Mouse (Mus musculus) splenic B cell, adult 2 months (primary cell): ENCODE data around the gene Ptprd.

ENCODE experiments used
- DNase-seq: peaks from one replicate; pipeline ENCODE4 v3.0.0-alpha.2; 2011; ENCODE audit warnings: low read depth, low spot score
- H3K27me3 ChIP-seq: 2 replicates; pipeline ENCODE4 v1.6.1; 2012; ENCODE audit warnings: mild to moderate bottlenecking, low read length, moderate library complexity, mixed read lengths; ENCODE audit not compliant: control insufficient read depth, poor library complexity, insufficient read depth, severe bottlenecking
- H3K36me3 ChIP-seq: 2 replicates; pipeline ENCODE4 v1.6.1; 2012; ENCODE audit warnings: mild to moderate bottlenecking, low read length, moderate library complexity, mixed read lengths; ENCODE audit not compliant: control insufficient read depth, poor library complexity, insufficient read depth, severe bottlenecking

The Ptprd gene

GRCm38 (mm10) chr4:76532926-76533325, 1678.8 kb downstream of the Ptprd start:
- H3K36me3 ChIP-seq: no peaks in the 10 kb centered on the region
- no peaks in the 10 kb centered on the region for H3K27me3 ChIP-seq
- no peak for DNase-seq

- DNase-seq: no peak
- Histone ChIP-seq H3K27me3 (no peaks in the 10 kb centered on the region), H3K36me3 (no peaks in the 10 kb centered on the region)
Measured at GRCm38 (mm10) chr4:76525281-76525680, 1686.5 kb downstream of the Ptprd start.

GRCm38 (mm10) chr4:76503279-76503601, 1708.5 kb downstream of the Ptprd start:
- no peaks in the 10 kb centered on the region for H3K36me3 ChIP-seq
- DNase-seq: no peak
- no peaks in the 10 kb centered on the region for H3K27me3 ChIP-seq

GRCm38 (mm10) chr4:76502575-76503278, 1709.0 kb downstream of the Ptprd start:
- DNase-seq: no peak
- H3K27me3 ChIP-seq: no peaks in the 10 kb centered on the region
- no peaks in the 10 kb centered on the region for H3K36me3 ChIP-seq

- H3K36me3 ChIP-seq: no peaks in the 10 kb centered on the region
- DNase-seq: no peak
- no peaks in the 10 kb centered on the region for H3K27me3 ChIP-seq
Measured at GRCm38 (mm10) chr4:76485848-76486247, 1725.9 kb downstream of the Ptprd start.

- Histone ChIP-seq H3K36me3 (no peaks in the 10 kb centered on the region), H3K27me3 (no peaks in the 10 kb centered on the region)
- DNase-seq: no peak
Measured at GRCm38 (mm10) chr4:76468366-76469100, 1743.2 kb downstream of the Ptprd start.

GRCm38 (mm10) chr4:76464682-76465081, 1747.1 kb downstream of the Ptprd start:
- Histone ChIP-seq H3K27me3 (no peaks in the 10 kb centered on the region), H3K36me3 (no peaks in the 10 kb centered on the region)
- DNase-seq: no peak

- Histone ChIP-seq H3K36me3 (no peaks in the 10 kb centered on the region), H3K27me3 (no peaks in the 10 kb centered on the region)
- no peak for DNase-seq
Measured at GRCm38 (mm10) chr4:76461336-76461735, 1750.4 kb downstream of the Ptprd start.

- no peaks in the 10 kb centered on the region for H3K27me3 ChIP-seq
Measured at GRCm38 (mm10) chr4:76460556-76460955, 1751.2 kb downstream of the Ptprd start.

GRCm38 (mm10) chr4:76459621-76460020, 1752.1 kb downstream of the Ptprd start:
- no peak for DNase-seq
- Histone ChIP-seq H3K36me3 (no peaks in the 10 kb centered on the region), H3K27me3 (no peaks in the 10 kb centered on the region)

More at GRCm38 (mm10) chr4:76460556-76460955, 1751.2 kb downstream of the Ptprd start:
- no peak for DNase-seq
- no peaks in the 10 kb centered on the region for H3K36me3 ChIP-seq

- DNase-seq: no peak
- 0 out of 2 replicates have a peak, but pooled peaks cover 2% of the 10 kb centered on the region for H3K27me3 ChIP-seq
- H3K36me3 ChIP-seq: no peaks in the 10 kb centered on the region
Measured at GRCm38 (mm10) chr4:76452286-76452685, 1759.5 kb downstream of the Ptprd start.

GRCm38 (mm10) chr4:76451019-76451552, 1760.7 kb downstream of the Ptprd start:
- H3K27me3 ChIP-seq: 0 out of 2 replicates have a peak, but pooled peaks cover 2% of the 10 kb centered on the region
- no peak for DNase-seq
- no peaks in the 10 kb centered on the region for H3K36me3 ChIP-seq

GRCm38 (mm10) chr4:76450351-76451018, 1761.3 kb downstream of the Ptprd start:
- Histone ChIP-seq H3K36me3 (no peaks in the 10 kb centered on the region), H3K27me3 (0 out of 2 replicates have a peak, but pooled peaks cover 2% of the 10 kb centered on the region)
- DNase-seq: no peak

GRCm38 (mm10) chr4:76449466-76450350, 1762.1 kb downstream of the Ptprd start:
- DNase-seq: no peak
- Histone ChIP-seq H3K27me3 (0 out of 2 replicates have a peak, but pooled peaks cover 2% of the 10 kb centered on the region), H3K36me3 (no peaks in the 10 kb centered on the region)
